Mouse (Mus musculus): ENCODE measurements around the gene Cmtm4. TPM values are rescaled to one million over a fixed set of nuclear protein-coding genes. Genes with fewer than 3 reads are reported as not detected.

The Cmtm4 gene
- polyA plus RNA-seq, 1 experiment: not detected

DNA sequence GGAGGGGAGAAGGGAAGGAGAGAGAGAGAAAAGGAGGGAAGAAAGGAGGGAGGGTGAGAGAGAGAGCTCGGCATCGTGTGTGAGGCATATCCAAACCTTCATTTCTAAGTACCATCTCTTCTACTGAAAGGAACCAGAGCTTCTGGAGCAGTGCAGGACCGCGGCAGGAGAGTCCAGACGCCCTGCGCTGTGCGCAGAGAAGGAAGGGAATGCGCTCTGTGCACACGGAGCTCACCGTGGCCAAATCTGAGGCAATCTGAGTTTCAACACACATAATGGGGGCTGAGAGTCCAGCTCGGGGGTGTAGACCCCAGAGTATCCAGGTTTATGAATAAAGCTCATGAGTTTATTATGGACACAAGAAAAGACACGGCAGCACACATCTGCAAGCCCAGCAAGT is 26.0 kb downstream of the Cmtm4 start:
- TF ChIP-seq GATA1 (IDR thresholded peaks at IDR 0.05; ENCODE audit: low read length): no peak

GRCm38 (mm10) chr8:104367398-104367797 is 28.2 kb downstream of the Cmtm4 start:
- TF ChIP-seq GATA1 (IDR thresholded peaks at IDR 0.05; ENCODE audit: low read length): no peak

DNA sequence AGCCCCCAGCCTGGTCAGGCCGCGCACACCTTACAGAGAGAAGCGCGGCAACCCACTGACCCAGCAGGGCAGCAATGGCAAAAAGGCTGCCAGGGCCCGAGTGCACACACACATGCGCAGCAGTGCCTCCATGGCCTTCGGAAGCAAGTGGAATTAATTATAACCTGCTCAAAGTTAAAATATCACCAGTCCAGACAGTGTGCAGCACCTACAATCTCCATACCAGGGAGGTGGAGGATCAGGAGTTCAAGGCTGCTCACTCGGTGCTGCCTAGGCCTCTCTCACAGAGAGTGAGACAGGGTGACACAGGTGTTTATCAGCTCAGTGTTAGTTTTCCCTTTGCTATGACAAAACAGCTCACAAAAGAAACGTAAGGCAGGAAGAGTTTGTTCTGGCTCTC is 29.9 kb downstream of the Cmtm4 start:
- TF ChIP-seq GATA1 (IDR thresholded peaks at IDR 0.05; ENCODE audit: low read length): no peak

DNA sequence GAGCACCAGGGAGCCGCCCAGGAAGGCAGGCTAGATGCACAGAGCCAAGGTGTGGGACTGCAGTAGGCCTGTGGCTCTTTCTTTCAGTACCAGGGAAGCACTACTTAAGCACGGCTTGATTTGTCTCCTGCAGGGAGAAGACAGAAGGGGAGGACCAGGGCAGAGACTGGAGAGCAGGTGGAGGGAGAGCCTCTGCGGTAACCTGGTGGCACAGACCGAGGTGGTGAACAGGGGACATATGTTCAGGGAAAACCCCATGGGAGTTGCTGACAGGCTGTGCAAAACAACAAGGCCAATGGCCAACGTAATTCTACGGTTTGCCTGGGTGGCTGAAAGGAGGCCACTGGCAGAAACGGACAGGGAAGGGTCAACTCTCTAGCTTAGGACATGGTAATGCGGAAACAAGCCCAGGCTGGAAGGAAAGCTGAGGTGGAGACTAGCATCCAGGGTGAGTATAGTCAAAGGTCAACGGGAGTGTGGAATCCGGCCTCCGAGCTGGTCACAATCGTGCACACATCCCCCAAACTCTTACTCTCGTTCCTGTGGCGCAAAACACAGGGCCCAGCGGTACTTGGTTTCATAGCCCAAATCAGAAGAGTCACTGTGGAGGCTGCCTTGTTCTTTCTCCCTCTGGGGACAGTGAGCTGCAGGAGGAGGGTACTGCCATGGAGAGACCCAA is 35.7 kb downstream of the Cmtm4 start:
- TF ChIP-seq GATA1 (IDR thresholded peaks at IDR 0.05; ENCODE audit: low read length): no peak

GRCm38 (mm10) chr8:104358637-104359036 is 37.0 kb downstream of the Cmtm4 start:
- no peak for TF ChIP-seq GATA1 (IDR thresholded peaks at IDR 0.05; ENCODE audit: low read length)

- no peak for TF ChIP-seq GATA1 (IDR thresholded peaks at IDR 0.05; ENCODE audit: low read length)
Observed at GRCm38 (mm10) chr8:104354504-104354903, 41.1 kb downstream of the Cmtm4 start.

- TF ChIP-seq GATA1 (IDR thresholded peaks at IDR 0.05; ENCODE audit: low read length): no peak
Observed at GRCm38 (mm10) chr8:104353186-104353585, 42.4 kb downstream of the Cmtm4 start.

- TF ChIP-seq GATA1 (IDR thresholded peaks at IDR 0.05; ENCODE audit: low read length): no peak
Observed at GRCm38 (mm10) chr8:104350047-104350446, 45.6 kb downstream of the Cmtm4 start.

DNA sequence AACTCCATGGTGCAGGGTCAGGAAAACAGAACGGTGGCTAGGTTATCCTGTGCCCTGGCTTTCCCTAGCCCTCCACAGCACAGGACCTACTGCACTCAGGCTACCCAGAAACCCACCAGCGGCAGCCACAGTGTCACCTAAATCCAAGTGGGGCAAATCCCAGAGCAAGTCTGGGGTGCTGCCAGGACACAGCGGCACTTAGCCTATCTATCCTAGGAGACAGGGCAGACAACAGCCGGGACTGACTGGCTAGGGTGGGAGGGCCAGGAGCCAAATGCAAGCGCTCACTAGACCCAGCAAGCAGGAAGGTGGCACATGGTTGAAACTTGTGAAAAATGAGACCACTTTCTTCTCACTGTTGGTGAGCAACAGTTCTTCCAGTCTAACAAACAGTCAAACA is 46.6 kb downstream of the Cmtm4 start:
- no peak for TF ChIP-seq GATA1 (IDR thresholded peaks at IDR 0.05; ENCODE audit: low read length)

DNA sequence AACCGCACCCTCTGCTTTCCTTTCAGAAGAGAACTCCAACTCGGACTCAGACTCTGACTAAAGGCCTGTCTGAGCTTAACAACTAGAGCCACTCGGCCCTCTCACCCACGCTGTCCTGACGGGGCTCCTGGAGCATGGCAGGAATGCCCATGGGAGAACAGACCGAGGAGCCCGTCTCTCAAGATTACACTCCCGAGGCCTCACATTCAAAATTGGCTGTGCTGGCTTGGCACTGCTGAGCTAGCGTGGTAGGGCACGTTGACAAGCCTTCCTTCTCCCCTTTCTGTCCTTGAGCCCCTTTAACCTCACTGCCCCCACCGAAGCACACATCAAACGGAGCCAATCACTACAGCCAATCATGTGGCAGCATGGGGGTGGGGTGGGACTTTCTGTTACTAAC is 48.9 kb downstream of the Cmtm4 start:
- TF ChIP-seq GATA1 (IDR thresholded peaks at IDR 0.05; ENCODE audit: low read length): no peak

DNA sequence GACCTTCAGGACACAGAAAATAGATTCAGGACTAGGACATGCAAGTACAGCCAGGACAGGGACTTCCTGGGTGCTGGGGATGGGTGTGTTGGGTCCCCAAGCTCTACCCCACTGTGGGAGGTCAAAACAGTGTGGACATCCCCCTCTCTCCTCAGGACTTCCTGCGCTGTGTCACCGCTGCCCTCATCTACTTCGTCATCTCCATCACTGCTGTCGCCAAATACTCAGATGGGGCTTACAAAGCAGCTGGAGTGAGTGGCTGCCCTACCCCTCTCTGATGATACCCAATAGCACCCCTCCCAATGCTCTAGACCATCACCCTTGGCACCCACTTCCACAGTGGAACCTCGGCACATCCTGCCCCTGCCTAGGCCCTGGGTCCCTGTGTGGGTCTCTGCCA is 51.0 kb downstream of the Cmtm4 start:
- TF ChIP-seq GATA1 (IDR thresholded peaks at IDR 0.05; ENCODE audit: low read length): no peak

DNA sequence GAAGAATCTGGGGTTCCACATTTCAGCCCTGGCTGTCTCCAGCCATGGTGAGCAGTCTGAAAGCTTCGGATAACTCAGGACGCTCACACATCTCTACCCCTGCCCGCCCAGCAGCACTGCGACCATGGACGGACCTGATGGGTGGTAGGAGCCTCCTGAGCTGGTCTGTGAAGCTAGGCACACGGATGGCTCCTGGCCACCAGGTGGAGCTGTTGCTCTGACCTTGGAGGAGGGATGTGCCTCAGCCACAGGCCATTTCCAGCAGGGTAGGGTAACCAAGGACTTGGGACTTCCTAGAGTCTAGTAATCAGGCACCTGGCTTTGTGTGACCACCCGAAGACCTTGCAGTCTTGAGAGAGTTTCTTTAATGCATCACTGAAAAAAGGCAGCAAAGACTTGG is 51.6 kb downstream of the Cmtm4 start:
- TF ChIP-seq GATA1 (IDR thresholded peaks at IDR 0.05; ENCODE audit: low read length): no peak

- no peak for TF ChIP-seq GATA1 (IDR thresholded peaks at IDR 0.05; ENCODE audit: low read length)
Observed at GRCm38 (mm10) chr8:104342426-104342825, 53.2 kb downstream of the Cmtm4 start.

DNA sequence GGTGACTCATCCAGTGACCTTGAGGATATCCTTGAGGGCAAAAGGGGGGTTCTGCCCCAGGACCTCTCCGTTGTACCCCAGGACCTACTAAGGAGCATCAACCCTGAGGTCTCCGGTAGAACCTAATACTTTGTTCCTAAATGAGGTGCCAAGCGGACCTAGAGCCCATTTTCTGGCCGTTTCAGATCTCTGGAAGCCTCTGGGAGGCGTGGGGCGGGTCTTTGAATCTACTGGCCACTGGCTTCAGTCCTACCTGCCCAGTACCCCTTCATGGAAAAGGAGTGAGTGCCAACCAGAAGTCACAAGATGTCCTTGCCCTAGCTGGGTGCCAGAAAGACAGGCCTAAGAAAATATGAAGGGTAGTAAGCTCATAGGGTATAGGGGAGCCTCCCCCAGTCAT is 53.9 kb downstream of the Cmtm4 start:
- TF ChIP-seq GATA1 (IDR thresholded peaks at IDR 0.05; ENCODE audit: low read length): no peak

DNA sequence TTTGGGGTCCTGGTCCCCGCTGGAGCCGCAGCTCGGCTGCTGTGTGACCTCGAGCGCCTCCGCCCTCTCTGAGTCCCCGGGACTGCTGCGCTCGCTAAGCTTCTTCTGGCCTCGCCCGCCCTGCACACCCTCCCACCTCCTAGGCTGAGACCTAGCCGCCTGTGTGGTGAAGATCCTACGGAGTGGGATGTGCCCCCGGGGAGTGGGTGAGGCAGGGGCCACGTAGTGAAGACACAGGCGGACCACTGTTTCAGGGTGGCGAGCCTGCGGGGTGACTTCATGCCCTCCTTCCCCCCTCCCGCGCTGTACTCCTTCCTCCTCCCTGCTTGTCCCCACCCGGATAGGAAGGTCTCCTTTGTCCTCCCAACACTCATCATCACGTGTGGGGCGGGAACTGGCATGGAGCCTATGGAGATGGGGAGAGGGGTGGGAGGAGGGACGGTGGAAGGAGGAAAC is 54.5 kb downstream of the Cmtm4 start:
- TF ChIP-seq GATA1 (IDR thresholded peaks at IDR 0.05; ENCODE audit: low read length): no peak

DNA sequence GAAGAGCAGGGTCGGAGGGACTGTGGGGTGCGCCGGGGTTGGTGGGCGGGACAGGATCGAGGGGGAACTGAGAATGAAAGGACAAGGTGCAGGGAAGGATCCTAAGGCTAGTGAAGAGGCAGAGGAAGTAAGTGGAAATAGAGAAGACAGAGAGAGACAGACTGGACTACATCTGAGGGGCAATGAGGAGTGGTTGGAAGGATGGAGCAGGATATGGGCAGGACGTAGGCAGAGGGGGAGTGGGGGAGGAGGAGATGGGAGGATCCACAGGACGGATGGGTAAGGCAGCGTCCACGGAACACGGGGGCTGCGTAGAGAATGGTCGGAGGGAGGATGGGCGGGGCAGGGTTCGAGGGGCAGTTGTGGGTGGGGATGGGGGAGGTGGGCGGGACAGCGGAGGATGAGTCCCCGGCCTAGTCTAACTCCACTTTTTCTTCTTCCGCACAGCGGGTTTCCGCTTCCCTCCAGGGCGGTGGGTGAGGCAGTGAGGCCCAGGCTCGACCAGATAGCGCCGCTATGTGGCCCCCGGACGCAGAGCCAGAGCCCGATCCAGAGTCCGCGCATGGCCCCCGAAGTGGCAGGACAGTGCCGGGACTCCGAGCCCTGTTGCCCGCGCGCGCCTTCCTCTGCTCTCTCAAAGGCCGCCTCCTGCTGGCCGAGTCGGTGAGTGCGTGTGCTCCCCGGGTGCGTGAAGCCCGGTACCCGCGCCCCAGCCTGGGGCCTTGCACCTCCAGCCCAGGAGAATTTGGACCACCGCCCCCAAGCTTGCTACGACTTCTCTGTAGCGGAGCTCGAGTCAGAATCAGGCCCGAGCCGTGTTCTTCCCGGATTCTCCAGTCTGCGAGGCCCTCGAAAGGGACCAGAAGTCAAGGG is 55.1 kb downstream of the Cmtm4 start:
- no peak for TF ChIP-seq GATA1 (IDR thresholded peaks at IDR 0.05; ENCODE audit: low read length)

GRCm38 (mm10) chr8:104339983-104340232 is 55.7 kb downstream of the Cmtm4 start:
- TF ChIP-seq GATA1 (IDR thresholded peaks at IDR 0.05; ENCODE audit: low read length): no peak
